Mouse (Mus musculus): Measurements from ENCODE around the gene Cabin1. TPM values are rescaled to one million over a fixed set of nuclear protein-coding genes. Genes with fewer than 3 reads are reported as not detected.

Gene Cabin1
- total RNA-seq, 2 experiments from 2014 or later: 78.0 to 79.3 TPM

DNA sequence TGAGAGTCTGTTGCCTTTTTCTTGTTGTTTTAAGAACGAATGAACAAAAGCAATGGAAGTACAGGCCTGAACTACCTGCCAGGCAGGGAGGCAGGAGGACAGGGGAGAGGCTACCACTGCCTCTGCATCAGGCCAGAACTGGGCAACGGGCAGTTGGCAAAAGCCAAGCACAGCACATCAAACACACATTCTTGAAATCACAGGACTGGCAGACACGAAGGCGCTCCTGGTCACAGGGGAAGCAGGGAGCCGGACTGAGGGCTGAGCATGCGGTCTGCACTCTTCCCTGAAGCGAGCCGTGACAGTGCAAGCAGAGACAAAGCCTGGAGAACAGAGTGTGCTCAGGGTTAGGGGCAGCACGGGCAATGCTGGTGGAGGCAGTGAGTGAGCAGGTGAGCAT is 54.9 kb downstream of the Cabin1 start:
- intact Hi-C loops (cut with DNase I): loop anchor here (5.0 kb wide), 2 partner anchors 72 to 122 kb away; partner anchors contain the start of gene Ggt5
- Histone ChIP-seq H3K27ac (no peak overlapping the region), H3K4me3 (no peak overlapping the region)
- DNase-seq (ENCODE audit: extremely low spot score in 1 of 2, low spot score in 2 of 2): no peak
- TF ChIP-seq CTCF (IDR thresholded peaks at IDR 0.05): no peak

DNA sequence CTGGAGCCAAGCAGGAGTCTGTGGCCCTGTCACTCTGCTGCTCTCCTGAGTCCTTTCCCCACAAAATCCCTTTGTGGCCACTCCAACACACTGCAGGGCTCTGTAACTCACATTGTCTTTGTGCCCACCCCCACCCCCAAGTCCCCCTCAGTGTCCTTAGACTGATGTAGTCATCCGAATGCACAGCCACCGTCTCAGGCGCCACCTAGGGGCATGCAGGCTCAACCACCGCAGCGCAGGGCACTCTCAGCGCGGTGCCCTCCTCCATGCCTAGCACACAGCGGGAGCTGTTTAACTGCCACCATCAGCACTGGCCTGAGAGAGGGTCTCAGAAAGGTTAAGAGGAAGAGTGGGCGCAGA is 55.5 kb downstream of the Cabin1 start:
- TF ChIP-seq CTCF (IDR thresholded peaks at IDR 0.05): peak; percentile 52
- Histone ChIP-seq H3K4me3 (no peak overlapping the region), H3K27ac (no peak overlapping the region)
- intact Hi-C loops (cut with DNase I): loop anchor here (5.0 kb wide), 2 partner anchors 71 to 121 kb away; partner anchors contain the start of gene Ggt5
- DNase-seq (ENCODE audit: extremely low spot score in 1 of 2, low spot score in 2 of 2): no peak

DNA sequence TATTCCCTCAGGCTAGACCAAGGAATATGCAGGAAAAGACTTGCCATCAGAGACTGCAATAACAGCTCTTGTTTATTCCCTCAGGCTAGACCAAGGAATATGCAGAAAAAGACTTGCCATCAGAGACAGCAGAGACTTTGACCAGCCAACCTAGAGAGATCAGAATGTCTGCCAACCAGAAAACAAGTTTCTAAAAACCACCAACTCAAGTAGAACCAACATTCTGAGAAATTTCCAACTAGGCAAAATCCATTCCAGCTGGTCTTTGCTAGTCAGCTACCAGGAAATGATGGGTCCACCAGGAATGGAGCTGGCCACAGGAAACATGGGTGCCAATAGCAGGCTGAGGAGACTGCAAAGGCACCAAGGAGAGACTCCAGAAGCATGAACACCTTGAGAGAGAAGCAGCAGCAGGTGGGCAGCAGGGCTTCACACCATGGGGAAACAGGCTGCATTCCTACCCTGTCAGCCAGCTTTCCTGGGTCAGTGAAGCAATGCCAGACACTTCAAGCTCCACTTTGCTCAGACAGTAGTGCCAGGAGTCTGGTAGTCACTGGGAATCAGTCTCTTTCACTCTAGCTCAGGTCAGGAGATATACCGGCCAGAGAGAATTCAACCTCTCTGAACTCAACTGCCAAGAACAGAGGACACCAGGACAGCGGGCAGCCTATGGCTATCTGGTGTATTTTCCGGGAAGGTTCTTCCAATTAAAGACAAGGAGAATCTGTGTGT is 56.1 kb downstream of the Cabin1 start:
- H3K27ac ChIP-seq: no peak overlapping the region
- no peak for TF ChIP-seq CTCF (IDR thresholded peaks at IDR 0.05)
- no peak for DNase-seq (ENCODE audit: extremely low spot score in 1 of 2, low spot score in 2 of 2)
- no peak overlapping the region for H3K4me3 ChIP-seq
- intact Hi-C loops (cut with DNase I): loop anchor here (5.0 kb wide), 2 partner anchors 71 to 121 kb away; partner anchors contain the start of gene Ggt5

DNA sequence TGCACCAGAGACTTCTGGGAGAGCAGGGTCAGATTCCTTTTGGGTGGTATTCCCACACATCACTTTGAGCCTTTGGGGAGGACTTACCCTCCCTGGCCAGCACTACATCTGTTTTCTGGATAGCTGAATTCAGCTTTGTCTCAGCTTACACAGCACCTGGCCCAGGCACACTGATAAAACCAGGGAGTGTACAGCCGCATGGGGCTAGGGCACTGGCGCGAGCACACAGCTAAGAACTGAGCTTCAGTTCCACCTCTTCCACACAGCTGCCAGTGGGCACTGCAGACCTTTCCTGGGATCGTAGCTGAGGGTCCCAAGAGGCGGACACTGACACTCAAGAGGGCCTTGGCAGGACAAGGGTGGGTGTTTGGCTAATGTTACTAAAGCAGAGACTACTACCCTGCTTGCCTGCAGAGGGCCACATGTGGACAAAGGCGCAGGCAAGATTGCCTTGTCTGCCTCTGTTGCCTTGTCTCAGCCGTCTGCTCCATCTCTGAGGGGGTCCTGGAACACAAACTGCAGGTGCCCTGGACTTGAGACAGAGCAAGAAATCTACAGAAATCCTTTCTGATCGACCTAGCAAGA is 57.4 kb downstream of the Cabin1 start:
- intact Hi-C loops (cut with DNase I): loop anchor here (5.0 kb wide), 2 partner anchors 69 to 119 kb away; partner anchors contain the start of gene Ggt5
- no peak for DNase-seq (ENCODE audit: extremely low spot score in 1 of 2, low spot score in 2 of 2)
- no peak overlapping the region for H3K27ac ChIP-seq
- no peak for TF ChIP-seq CTCF (IDR thresholded peaks at IDR 0.05)
- no peak overlapping the region for H3K4me3 ChIP-seq

DNA sequence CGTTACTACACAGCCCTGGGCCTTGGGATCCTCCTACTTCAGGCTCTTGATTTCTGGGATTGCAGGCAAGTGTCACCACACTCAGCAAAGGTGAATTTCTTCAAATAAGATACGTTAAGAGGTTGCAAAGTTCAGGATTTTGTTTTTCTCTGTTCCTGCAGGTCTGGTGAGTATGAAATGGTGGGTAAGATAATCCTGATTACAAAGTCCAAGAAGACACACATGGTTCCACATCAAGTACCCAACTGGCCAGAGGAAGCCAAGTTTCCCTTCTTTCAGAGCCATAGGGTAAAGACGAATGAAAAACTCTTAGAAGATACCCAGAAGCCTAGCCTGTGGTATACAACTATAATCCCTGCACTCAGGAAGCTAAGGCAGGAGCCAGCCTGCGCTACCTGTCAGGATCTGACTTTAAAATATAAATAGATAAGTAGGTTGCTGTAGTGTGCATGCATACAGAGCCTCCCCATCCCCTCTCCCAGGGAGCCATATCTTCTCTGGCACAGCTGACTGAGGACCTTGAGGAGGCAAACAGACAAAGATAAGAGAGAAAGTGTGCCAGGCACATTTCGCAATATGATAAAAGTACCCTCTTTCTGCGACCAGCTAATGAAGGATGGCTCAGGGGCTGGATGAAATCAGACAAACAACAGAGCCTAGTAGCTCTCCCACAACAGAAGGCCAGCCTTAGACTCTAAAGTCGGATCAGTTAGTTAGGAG is 58.3 kb downstream of the Cabin1 start:
- Histone ChIP-seq H3K4me3 (no peak overlapping the region), H3K27ac (peak overlapping the region; percentile 62; the same call in 1 of the 2 replicates)
- intact Hi-C loops (cut with DNase I): loop anchor here (2.0 to 5.0 kb wide), 3 partner anchors 39 to 119 kb away; partner anchors contain the start of gene Ggt5
- no peak for TF ChIP-seq CTCF (IDR thresholded peaks at IDR 0.05)
- no peak for DNase-seq (ENCODE audit: extremely low spot score in 1 of 2, low spot score in 2 of 2)

DNA sequence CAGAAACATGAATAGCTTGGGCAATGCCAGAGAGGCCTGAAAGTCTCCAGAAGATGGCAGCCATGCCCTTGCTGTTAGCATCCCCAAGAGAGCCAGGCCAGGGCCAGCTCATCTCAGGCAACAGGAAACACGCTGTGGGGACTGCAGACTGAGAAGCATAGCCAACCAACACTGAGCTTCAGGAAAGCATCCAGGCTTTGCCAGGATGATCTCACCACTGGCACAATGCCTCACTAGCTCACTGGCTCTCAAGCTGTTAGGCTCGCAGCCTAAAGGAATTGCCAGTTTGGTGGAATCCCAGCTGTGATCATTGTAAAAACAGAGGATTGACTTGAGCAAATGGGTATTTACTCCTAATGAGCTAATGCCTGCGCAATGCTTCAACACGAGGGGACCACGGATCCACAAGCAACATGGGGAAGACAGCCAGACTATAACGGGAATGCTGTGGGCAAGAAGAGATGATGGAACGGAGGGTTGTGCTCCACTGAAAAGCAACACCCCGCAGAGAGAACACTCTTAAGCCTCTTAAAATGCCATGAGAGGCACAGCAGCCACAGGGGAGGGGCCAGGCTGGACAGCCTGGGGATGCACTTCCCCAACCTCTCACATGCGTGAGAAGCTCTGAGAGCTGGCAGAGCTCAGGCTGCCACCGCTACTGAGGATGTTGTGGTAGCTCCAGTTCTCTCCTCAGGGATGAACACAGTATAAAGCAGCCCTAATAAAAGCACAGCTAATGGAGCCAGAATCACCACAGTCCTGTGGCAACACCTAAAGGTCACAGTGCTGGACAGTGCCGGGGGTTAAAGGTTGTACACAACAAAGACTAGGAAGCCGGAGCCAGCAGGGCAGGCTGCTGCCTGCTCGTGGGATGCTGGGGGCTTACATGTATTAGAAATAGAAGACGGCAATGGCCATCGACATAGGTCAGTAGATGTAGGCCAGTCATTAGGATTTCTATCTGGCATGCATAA is 59.6 kb downstream of the Cabin1 start:
- intact Hi-C loops (cut with DNase I): loop anchor here (1.0 to 5.0 kb wide), 5 partner anchors 38 to 117 kb away; partner anchors contain the start of genes Cabin1 and Ggt5
- Histone ChIP-seq H3K4me3 (no peak overlapping the region), H3K27ac (peak overlapping the region; percentile 62)
- peak; percentile 38 for TF ChIP-seq CTCF (IDR thresholded peaks at IDR 0.05)
- DNase-seq (ENCODE audit: extremely low spot score in 1 of 2, low spot score in 2 of 2): peak; percentile 86 to 89

DNA sequence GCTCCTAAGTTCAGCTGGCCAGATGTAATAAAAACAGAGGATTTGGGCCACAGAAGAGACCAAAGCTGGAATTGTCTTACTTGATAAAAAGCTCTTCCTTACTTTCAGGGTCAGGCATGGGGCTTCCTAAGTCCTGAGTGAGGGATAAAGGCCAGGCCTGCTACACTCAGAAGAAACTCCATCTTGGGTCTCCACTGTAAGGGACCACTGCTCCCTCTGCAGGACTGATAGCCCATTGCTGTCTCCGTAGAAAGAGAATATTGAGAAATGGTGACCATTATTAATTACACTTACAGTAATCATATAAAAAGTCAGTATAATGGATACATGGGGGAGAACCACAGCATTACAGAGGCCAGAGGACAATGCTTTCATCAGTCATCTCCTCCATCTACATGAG is 60.6 kb downstream of the Cabin1 start:
- intact Hi-C loops (cut with DNase I): no loop called here
- H3K4me3 ChIP-seq: no peak overlapping the region
- peak; percentile 28 for TF ChIP-seq CTCF (IDR thresholded peaks at IDR 0.05)
- peak overlapping the region; percentile 62 for H3K27ac ChIP-seq
- DNase-seq (ENCODE audit: extremely low spot score in 1 of 2, low spot score in 2 of 2): no peak

DNA sequence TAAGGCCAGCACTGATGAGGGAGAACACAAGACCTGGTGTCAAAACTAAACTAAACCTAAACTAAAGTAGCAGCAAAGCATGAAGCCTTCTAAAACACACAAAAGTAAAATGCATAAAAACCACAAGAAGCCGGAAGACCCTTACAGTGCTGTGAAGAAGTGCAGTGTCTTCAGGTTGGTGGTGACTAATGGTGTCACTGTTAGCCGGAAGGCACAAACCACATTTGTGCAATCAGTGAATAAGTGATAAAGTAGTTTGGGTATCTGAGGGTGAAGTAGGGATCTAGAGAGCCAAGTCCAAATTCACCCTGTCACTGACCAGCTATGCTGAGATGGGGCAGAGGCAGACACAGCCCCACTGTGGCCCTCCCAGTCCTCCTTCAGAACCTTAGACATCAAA is 61.6 kb downstream of the Cabin1 start:
- Histone ChIP-seq H3K27ac (no peak overlapping the region; the same call in 1 of the 2 replicates), H3K4me3 (no peak overlapping the region)
- DNase-seq (ENCODE audit: extremely low spot score in 1 of 2, low spot score in 2 of 2): no peak
- intact Hi-C loops (cut with DNase I): no loop called here
- no peak for TF ChIP-seq CTCF (IDR thresholded peaks at IDR 0.05)

DNA sequence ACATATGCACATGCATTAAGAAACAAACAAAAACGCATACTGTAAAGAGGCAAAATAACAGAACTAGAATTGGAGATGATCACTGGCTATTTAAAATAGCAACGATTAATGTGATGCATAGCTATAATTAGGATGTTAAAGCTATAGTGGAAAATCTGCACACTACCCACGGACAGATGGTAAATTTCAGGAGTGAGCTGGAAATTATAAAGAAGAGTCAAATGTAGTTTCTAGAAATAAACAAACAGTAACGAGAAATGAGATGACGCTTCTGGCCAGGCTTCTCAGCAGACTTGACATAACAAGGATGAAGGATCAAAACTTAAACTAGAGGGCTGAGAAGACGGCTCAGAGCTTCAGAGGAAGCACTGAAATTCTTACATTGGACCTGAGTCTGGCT is 62.9 kb downstream of the Cabin1 start:
- no peak for DNase-seq (ENCODE audit: extremely low spot score in 1 of 2, low spot score in 2 of 2)
- TF ChIP-seq CTCF (IDR thresholded peaks at IDR 0.05): no peak

DNA sequence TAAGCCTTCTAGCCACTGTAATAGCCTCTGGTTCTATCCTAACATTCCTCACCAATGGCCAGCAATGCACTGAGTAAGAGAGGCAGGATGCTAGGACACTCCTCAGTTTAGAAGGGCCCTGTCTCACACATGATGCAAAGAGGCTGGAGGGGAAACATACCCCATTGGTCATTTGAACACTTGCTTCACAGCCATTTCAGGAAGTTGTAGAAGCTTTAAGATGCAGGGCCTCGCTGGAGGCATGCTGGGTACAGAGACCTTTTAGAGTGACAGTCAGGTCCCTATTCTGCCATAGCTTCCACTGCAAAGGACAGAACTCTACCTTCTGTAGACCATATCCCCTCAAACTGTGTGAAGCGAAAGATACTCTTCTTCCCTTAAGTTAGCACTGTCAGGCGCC is 66.4 kb downstream of the Cabin1 start:
- intact Hi-C loops (cut with DNase I): no loop called here
- no peak overlapping the region for H3K27ac ChIP-seq
- no peak overlapping the region for H3K4me3 ChIP-seq
- no peak for DNase-seq (ENCODE audit: extremely low spot score in 1 of 2, low spot score in 2 of 2)
- no peak for TF ChIP-seq CTCF (IDR thresholded peaks at IDR 0.05)

More for the DNA sequence above, 62.9 kb downstream of the Cabin1 start:
- Histone ChIP-seq H3K4me3 (no peak overlapping the region), H3K27ac (peak overlapping the region; percentile 80)
- intact Hi-C loops (cut with DNase I): loop anchor here (2.0 kb wide), 1 partner anchor 16 kb away; no protein-coding TSS in a partner anchor
